Mouse (Mus musculus): Measurements from ENCODE around the gene 1700042G07Rik. TPM values are rescaled to one million over a fixed set of nuclear protein-coding genes. Genes with fewer than 3 reads are reported as not detected.

Gene 1700042G07Rik
- polyA plus RNA-seq, 1 experiment from 2014 or later, result not detected

- WGBS, result 92% methylated on average over 2 of the region's 2 CpGs
- ATAC-seq, result no peak
- H3K36me3 ChIP-seq (ENCODE audit: control insufficient read depth, insufficient read depth, low read length), result peaks cover 46% of the 10 kb centered on the region
- H3K9ac ChIP-seq (ENCODE audit: low read depth, low read length), result no peak overlapping the region
- no peaks in the 10 kb centered on the region for H3K27me3 ChIP-seq (replicated peaks; ENCODE audit: control insufficient read depth, insufficient read depth, low read length)
- no peak overlapping the region for H3K4me2 ChIP-seq (ENCODE audit: low read length)
- H3K27ac ChIP-seq (ENCODE audit: low read depth, low read length), result no peak overlapping the region
- H3K4me3 ChIP-seq (ENCODE audit: low read length), result no peak overlapping the region
- H3K9me3 ChIP-seq (ENCODE audit: control insufficient read depth, low read length), result no peaks in the 10 kb centered on the region
- H3K4me1 ChIP-seq (ENCODE audit: control insufficient read depth, insufficient read depth, low read depth, low read length), result no peaks in the 10 kb centered on the region
Measured at GRCm38 (mm10) chr4:116157882-116158281, 15.3 kb upstream of the 1700042G07Rik start.

GRCm38 (mm10) chr4:116159912-116160311 is 13.3 kb upstream of the 1700042G07Rik start:
- peaks cover 38% of the 10 kb centered on the region for H3K36me3 ChIP-seq (ENCODE audit: control insufficient read depth, insufficient read depth, low read length)
- WGBS, result 67% methylated on average over 3 of the region's 3 CpGs
- peak overlapping the region; percentile 13; the same call in 1 of the 2 replicates for H3K4me2 ChIP-seq (ENCODE audit: low read length)
- H3K27ac ChIP-seq (ENCODE audit: low read depth, low read length), result no peak overlapping the region
- no peak overlapping the region for H3K4me3 ChIP-seq (ENCODE audit: low read length)
- H3K9me3 ChIP-seq (ENCODE audit: control insufficient read depth, low read length), result no peaks in the 10 kb centered on the region
- H3K9ac ChIP-seq (ENCODE audit: low read depth, low read length), result no peak overlapping the region
- H3K4me1 ChIP-seq (ENCODE audit: control insufficient read depth, insufficient read depth, low read depth, low read length), result no peaks in the 10 kb centered on the region
- peak; percentile 64 for ATAC-seq
- no peaks in the 10 kb centered on the region for H3K27me3 ChIP-seq (replicated peaks; ENCODE audit: control insufficient read depth, insufficient read depth, low read length)

- Histone ChIP-seq H3K4me3 (ENCODE audit: low read length) (no peak overlapping the region), H3K36me3 (ENCODE audit: control insufficient read depth, insufficient read depth, low read length) (peaks cover 32% of the 10 kb centered on the region), H3K9me3 (ENCODE audit: control insufficient read depth, low read length) (no peaks in the 10 kb centered on the region), H3K4me2 (ENCODE audit: low read length) (no peak overlapping the region), H3K27ac (ENCODE audit: low read depth, low read length) (no peak overlapping the region), H3K9ac (ENCODE audit: low read depth, low read length) (no peak overlapping the region), H3K27me3 (replicated peaks; ENCODE audit: control insufficient read depth, insufficient read depth, low read length) (no peaks in the 10 kb centered on the region), H3K4me1 (ENCODE audit: control insufficient read depth, insufficient read depth, low read depth, low read length) (no peaks in the 10 kb centered on the region)
- ATAC-seq, result no peak
- WGBS, result 90% methylated on average over 3 of the region's 3 CpGs
Measured at GRCm38 (mm10) chr4:116160769-116161168, 12.4 kb upstream of the 1700042G07Rik start.

GRCm38 (mm10) chr4:116162142-116162541 is 11.0 kb upstream of the 1700042G07Rik start:
- ATAC-seq, result no peak
- Histone ChIP-seq H3K4me2 (ENCODE audit: low read length) (no peak overlapping the region), H3K9ac (ENCODE audit: low read depth, low read length) (no peak overlapping the region; the same call in 1 of the 2 replicates), H3K36me3 (ENCODE audit: control insufficient read depth, insufficient read depth, low read length) (peaks cover 19% of the 10 kb centered on the region), H3K27ac (ENCODE audit: low read depth, low read length) (no peak overlapping the region), H3K4me3 (ENCODE audit: low read length) (no peak overlapping the region), H3K27me3 (replicated peaks; ENCODE audit: control insufficient read depth, insufficient read depth, low read length) (no peaks in the 10 kb centered on the region), H3K9me3 (ENCODE audit: control insufficient read depth, low read length) (no peaks in the 10 kb centered on the region), H3K4me1 (ENCODE audit: control insufficient read depth, insufficient read depth, low read depth, low read length) (no peaks in the 10 kb centered on the region)
- 78% methylated on average over 4 of the region's 4 CpGs for WGBS

GRCm38 (mm10) chr4:116164759-116165554 is 8.2 kb upstream of the 1700042G07Rik start:
- 77% methylated on average over 2 of the region's 2 CpGs for WGBS
- no peaks in the 10 kb centered on the region for H3K36me3 ChIP-seq (ENCODE audit: control insufficient read depth, insufficient read depth, low read length)
- no peak for ATAC-seq

DNA sequence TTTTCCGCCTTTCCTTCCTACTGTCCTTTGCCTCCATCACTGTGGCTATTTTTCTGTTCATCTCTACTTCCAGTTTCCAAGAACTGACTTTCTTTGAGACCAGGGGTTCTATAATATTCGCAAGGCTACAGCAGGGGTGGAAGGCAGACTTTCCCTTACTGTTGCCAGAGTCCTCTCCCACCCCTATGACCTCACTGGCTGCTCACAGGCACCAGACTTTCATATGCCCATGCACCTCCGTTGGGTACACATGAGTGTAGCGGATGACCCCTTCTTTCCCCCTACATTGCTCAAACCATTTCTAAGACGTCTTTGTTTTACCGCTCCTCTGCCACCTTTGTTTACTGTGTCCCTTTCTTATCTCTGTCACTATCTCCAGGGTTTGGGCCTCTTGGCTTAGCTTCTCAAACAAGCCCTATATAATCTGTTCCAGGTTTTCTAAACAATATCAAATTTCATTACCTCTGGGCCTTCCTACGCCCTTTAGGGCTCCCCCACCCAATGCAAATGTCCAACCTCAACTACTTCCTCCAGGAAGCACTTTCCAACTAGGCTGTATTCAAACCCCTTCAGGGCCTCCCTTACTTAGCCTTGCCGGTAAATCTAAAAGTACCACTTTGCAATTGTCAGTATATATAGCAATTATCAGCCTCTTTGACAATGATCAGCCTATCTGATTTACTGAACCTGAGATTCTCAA is 7.3 kb upstream of the 1700042G07Rik start:
- WGBS, result 74% methylated on average over 8 of the region's 8 CpGs
- no peak overlapping the region for H3K27ac ChIP-seq (ENCODE audit: low read depth, low read length)
- no peaks in the 10 kb centered on the region for H3K9me3 ChIP-seq (ENCODE audit: control insufficient read depth, low read length)
- no peaks in the 10 kb centered on the region for H3K27me3 ChIP-seq (replicated peaks; ENCODE audit: control insufficient read depth, insufficient read depth, low read length)
- H3K4me3 ChIP-seq (ENCODE audit: low read length), result no peak overlapping the region
- H3K4me2 ChIP-seq (ENCODE audit: low read length), result no peak overlapping the region
- no peak for ATAC-seq
- no peaks in the 10 kb centered on the region for H3K36me3 ChIP-seq (ENCODE audit: control insufficient read depth, insufficient read depth, low read length)
- H3K9ac ChIP-seq (ENCODE audit: low read depth, low read length), result no peak overlapping the region
- no peaks in the 10 kb centered on the region for H3K4me1 ChIP-seq (ENCODE audit: control insufficient read depth, insufficient read depth, low read depth, low read length)

More at GRCm38 (mm10) chr4:116164759-116165554, 8.2 kb upstream of the 1700042G07Rik start:
- H3K27me3 ChIP-seq (replicated peaks; ENCODE audit: control insufficient read depth, insufficient read depth, low read length), result no peaks in the 10 kb centered on the region
- no peaks in the 10 kb centered on the region for H3K9me3 ChIP-seq (ENCODE audit: control insufficient read depth, low read length)
- H3K4me2 ChIP-seq (ENCODE audit: low read length), result no peak overlapping the region
- H3K9ac ChIP-seq (ENCODE audit: low read depth, low read length), result no peak overlapping the region
- no peaks in the 10 kb centered on the region for H3K4me1 ChIP-seq (ENCODE audit: control insufficient read depth, insufficient read depth, low read depth, low read length)
- H3K4me3 ChIP-seq (ENCODE audit: low read length), result no peak overlapping the region
- no peak overlapping the region for H3K27ac ChIP-seq (ENCODE audit: low read depth, low read length)

DNA sequence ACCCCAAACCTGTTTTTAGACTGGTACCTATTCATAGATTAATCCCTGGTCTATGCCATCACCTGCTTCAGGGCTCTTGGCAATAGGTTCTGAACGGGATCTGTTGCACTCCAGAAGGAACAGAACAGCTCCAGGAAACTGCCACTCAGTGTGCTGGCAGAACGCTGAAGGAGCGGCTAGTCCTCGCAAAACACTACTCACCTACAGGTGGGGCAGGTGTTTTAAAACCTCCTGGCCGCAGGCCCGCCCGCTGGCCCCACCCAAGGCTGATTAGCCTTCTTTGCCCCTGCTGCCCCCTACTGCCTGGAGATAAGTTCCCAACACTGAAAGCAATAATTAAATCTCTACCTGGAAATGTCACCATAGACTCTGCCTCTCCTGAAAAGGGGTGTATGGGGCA is 5.8 kb upstream of the 1700042G07Rik start, which contains the start of gene Tspan1:
TSS of gene Tspan1 (minus strand) at position 198 of the 400 bp plus-strand sequence.
- no peak within 1 kb of the TSS for H3K27ac ChIP-seq (ENCODE audit: low read depth, low read length)
- ATAC-seq, result no peak
- H3K27me3 ChIP-seq (replicated peaks; ENCODE audit: control insufficient read depth, insufficient read depth, low read length), result no peaks in the 10 kb centered on the region
- H3K4me3 ChIP-seq (ENCODE audit: low read length), result no peak within 1 kb of the TSS
- no peak within 1 kb of the TSS for H3K9ac ChIP-seq (ENCODE audit: low read depth, low read length)
- 33% methylated on average over 7 of the region's 7 CpGs for WGBS
- H3K36me3 ChIP-seq (ENCODE audit: control insufficient read depth, insufficient read depth, low read length), result no peaks in the 10 kb centered on the region
- H3K9me3 ChIP-seq (ENCODE audit: control insufficient read depth, low read length), result no peaks in the 10 kb centered on the region
- H3K4me2 ChIP-seq (ENCODE audit: low read length), result no peak within 1 kb of the TSS
- H3K4me1 ChIP-seq (ENCODE audit: control insufficient read depth, insufficient read depth, low read depth, low read length), result no peaks in the 10 kb centered on the region

DNA sequence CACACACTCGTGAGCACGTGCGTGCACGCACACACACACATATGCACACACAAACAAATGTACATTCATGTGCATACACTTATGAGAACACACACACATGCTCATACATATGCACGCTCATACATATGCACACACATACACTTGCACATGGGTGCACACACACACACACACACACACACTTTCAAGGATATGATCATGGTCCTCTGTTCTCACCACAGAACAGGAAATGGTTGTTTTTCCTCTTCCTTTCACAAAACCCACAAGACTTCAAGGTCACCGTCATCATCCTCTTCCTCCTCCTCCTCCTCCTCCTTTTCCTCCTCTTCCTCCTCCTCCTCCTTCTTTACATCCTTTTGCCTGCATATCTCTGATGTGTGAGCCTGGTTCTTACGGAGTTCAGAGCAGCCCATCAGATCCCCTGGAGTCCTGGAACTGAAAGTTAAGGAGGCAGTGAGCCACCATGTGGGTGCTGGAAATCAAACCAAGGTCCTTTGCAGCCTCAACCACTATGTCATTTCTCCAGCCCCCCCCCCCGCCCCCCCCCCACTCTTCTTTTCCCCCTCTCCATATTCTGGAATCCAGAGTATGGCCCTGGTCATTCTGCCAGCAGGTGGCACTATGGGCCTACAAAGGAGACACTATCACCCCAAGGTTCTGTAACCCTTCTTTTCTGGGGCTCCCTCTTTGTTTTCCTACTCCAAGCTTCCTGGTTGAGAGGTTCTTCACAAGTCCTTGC is 4.4 kb upstream of the 1700042G07Rik start:
- Histone ChIP-seq H3K27ac (ENCODE audit: low read depth, low read length) (no peak overlapping the region), H3K9me3 (ENCODE audit: control insufficient read depth, low read length) (no peaks in the 10 kb centered on the region), H3K27me3 (replicated peaks; ENCODE audit: control insufficient read depth, insufficient read depth, low read length) (no peaks in the 10 kb centered on the region), H3K4me1 (ENCODE audit: control insufficient read depth, insufficient read depth, low read depth, low read length) (no peaks in the 10 kb centered on the region), H3K4me3 (ENCODE audit: low read length) (no peak overlapping the region), H3K9ac (ENCODE audit: low read depth, low read length) (no peak overlapping the region), H3K36me3 (ENCODE audit: control insufficient read depth, insufficient read depth, low read length) (no peaks in the 10 kb centered on the region), H3K4me2 (ENCODE audit: low read length) (no peak overlapping the region)
- WGBS, result 73% methylated on average over 8 of the region's 8 CpGs
- peak; percentile 79 for ATAC-seq

DNA sequence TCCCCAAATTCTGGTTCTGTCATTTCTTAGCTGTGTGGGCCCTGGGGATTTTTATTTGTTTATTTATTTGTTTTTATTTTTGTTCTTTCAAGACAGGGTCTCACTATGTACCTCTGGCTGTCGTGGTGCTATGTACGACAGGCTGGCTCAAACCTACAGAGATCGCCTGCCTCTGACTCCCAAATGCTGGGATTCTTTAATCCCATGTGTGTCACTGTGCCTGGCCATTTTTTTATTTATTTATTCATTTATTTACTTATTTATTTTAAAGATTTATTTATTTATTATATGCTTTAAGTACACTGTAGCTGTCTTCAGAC is 3.9 kb upstream of the 1700042G07Rik start:
- Histone ChIP-seq H3K4me1 (ENCODE audit: control insufficient read depth, insufficient read depth, low read depth, low read length) (no peaks in the 10 kb centered on the region), H3K27me3 (replicated peaks; ENCODE audit: control insufficient read depth, insufficient read depth, low read length) (no peaks in the 10 kb centered on the region), H3K4me3 (ENCODE audit: low read length) (no peak overlapping the region), H3K9ac (ENCODE audit: low read depth, low read length) (no peak overlapping the region), H3K27ac (ENCODE audit: low read depth, low read length) (no peak overlapping the region), H3K9me3 (ENCODE audit: control insufficient read depth, low read length) (no peaks in the 10 kb centered on the region), H3K4me2 (ENCODE audit: low read length) (no peak overlapping the region), H3K36me3 (ENCODE audit: control insufficient read depth, insufficient read depth, low read length) (no peaks in the 10 kb centered on the region)
- ATAC-seq, result peak; percentile 60; the same call in 1 of the 2 replicates
- 69% methylated on average over 3 of the region's 3 CpGs for WGBS

All from hindbrain, embryonic 16.5 days (tissue).